Mouse (Mus musculus): ENCODE data around the gene Gli2.

Gene Gli2

DNA sequence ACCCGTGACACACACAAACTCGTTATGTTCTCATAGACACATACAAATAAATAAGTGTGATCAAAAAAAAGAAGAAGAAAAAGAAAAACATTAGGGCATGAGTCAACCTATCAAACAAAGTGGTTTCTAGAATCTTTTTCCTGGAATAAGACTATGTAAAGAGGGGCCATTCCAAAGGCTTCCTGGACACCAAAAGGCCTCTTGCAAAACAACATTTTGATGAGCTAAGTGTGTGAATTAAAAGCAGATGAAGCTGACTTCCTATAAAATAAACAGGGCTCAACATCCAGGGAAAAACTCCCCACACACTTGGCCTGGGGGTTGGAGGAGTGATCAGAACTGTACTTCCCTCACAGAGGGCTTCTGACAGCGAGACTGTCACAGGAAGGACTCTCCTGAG lies 155.1 kb downstream of the Gli2 start:
- DNase-seq (ENCODE audit: low spot score), result no peak

- no peak for DNase-seq (ENCODE audit: low spot score)
Observed at GRCm38 (mm10) chr1:118895026-118895762, 158.2 kb downstream of the Gli2 start.

- no peak for DNase-seq (ENCODE audit: low spot score)
Observed at GRCm38 (mm10) chr1:118891395-118891794, 162.0 kb downstream of the Gli2 start.

GRCm38 (mm10) chr1:118890125-118890875 lies 163.1 kb downstream of the Gli2 start:
- DNase-seq (ENCODE audit: low spot score), result no peak

DNA sequence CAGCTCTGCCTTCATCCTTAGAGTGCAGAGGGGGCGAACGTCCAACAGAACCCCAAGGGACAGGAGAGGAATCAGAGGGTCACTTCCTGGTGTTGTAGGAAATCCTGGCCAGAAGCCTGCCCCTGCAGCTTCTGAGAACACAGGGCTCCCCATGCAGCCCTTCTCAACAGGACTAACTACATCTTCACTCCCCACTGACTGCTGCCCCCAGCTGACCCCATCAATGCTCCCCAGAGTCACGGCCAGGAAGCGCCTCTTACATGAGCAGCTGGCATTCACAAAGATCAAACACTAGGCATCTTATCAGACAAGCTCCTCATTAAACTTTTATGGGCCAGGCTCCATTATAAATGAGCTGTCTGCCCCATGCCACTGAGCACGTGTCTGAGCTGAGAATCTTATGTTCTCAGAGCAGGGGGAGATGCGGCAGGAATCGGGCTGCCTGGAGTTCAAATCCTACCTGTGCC lies 172.6 kb downstream of the Gli2 start:
- DNase-seq (ENCODE audit: low spot score), result no peak

- DNase-seq (ENCODE audit: low spot score), result peak; percentile 17
Observed at GRCm38 (mm10) chr1:118878291-118878690, 175.1 kb downstream of the Gli2 start.

DNA sequence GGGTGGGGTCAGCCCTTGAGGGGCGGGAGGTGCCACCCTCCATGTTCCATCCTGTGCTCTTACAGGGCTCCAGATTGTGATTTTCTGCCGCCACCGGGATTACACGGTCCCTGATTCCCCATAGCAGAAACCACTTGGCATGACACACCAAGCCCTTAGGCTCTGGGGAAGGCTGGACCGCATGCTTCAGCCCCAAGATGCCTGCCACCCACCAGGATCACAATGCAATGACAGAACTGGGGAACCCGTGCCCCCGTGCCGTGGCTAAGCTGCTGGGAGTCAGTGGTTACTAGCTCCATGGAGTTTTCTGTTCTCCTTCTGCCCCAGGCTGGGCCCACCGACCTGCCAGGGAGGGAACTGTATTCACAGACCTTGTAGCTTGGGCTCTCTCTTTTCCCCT lies 178.2 kb downstream of the Gli2 start:
- DNase-seq (ENCODE audit: low spot score), result no peak

- no peak for DNase-seq (ENCODE audit: low spot score)
Observed at GRCm38 (mm10) chr1:118873559-118873958, 179.9 kb downstream of the Gli2 start.

DNA sequence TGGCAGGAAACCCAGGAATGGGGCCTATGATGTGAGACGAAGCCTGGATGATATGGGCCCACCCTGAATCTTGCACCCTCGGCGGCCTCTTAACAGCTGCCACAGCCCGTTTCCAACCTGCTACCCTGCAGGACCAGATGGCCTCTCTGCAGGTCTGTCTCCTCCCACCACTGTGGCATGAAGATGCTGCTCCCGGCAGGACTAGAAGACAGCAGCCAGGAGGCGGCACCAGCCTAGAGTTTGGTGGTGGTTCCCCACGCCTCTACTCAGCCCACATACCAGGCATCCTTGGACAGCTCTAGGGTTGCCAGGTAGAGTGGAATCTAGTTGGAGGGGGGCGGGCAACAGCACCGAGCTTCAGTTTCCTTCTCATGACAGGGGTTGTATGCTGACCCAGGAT lies 188.7 kb downstream of the Gli2 start:
- DNase-seq (ENCODE audit: low spot score), result no peak

DNA sequence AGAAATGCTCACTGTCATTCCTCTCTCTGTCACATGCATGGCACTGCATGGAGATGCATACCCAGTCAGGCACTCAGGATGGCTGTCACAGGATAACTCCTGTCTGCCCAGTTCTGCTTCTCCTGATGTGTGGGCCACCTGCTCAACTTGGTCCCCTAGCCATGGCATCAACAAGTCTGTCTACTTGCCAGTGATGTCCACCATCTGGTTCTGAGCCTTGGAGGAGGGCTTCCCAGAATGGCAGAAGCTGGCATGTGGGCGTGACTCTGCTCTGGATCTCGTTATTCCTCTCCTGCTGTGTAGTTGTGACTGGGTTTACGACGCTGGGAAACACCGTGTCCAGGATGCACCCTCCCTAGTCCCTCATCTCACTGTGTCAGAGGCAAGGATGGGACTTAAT lies 189.4 kb downstream of the Gli2 start:
- DNase-seq (ENCODE audit: low spot score), result no peak

DNA sequence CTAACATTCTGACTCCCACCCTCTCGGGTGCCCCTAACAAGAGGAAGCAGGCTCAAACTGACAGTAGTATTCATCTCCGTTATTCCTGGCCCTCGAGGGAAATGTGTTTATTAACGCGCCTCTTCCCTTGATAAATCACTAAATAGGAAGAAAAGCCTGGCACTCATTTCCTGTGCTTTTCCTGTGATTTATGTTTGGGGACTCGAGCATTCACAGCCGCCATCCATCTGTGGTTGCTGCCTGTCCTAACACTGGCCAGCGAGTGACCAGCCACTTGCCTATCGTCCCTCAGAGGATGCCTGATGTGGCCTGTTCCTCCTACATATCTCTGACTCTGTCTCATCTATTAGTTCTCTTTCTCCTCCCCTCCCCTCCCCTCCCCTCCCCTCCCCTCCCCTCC lies 195.3 kb downstream of the Gli2 start:
- no peak for DNase-seq (ENCODE audit: low spot score)

DNA sequence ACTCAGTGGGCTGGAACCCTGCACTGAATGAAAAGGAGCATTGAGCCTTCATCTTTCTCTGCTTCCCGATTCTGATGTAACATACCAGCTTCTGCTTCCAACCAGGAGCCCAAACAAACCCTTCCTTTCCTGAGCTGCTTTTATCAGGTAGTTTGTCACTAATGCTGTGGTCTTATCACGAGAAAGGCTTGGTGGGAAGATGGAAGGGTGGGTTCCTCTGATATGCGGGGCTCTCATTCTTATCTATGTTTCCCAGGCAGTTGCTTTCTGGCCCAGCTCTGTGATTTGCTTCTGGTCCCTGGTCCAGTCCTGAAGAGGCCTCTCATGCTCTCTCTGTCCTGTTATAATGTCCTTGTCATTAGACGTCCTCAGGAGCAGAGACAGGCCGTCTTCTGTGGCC lies 222.8 kb downstream of the Gli2 start:
- no peak for DNase-seq (ENCODE audit: low spot score)

GRCm38 (mm10) chr1:118826614-118827013 lies 226.8 kb downstream of the Gli2 start:
- DNase-seq (ENCODE audit: low spot score), result no peak

DNA sequence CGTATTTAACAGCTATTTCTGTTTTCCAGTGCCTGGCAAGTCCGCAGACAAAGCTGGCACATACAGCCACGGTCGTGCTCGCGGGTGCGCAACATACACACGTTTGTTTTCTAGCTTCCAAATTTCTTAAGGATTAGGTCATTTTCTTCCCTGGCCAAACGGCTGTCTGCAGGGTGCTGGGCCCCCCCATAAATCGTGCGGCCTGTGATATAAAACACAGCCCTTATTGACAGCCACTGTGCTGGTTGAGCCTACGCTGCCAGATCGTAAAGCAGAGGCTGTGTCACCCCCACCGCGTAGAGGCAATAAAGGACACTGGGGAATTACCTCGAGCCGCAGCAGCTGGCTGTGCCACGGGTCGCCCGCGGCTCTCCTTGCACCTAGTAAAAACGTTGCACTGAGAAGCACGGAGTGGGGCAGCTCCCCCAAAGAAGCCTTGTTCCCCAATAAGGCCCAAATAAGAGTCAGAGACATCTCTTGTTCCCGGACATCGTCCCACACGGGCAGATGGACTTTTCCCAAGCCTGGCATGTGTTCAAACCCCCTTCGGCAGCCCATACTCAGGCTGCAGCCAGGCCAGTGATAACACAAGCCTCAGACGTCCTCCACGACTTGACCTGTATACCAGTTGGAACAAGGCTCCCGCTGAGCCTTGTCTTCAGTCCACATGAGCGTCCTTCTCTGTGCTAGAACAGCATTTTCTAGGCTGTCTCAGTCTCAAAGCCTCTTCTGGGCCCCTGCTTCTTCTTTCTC lies 227.8 kb downstream of the Gli2 start:
- no peak for DNase-seq (ENCODE audit: low spot score)

GRCm38 (mm10) chr1:118825035-118825434 lies 228.4 kb downstream of the Gli2 start:
- no peak for DNase-seq (ENCODE audit: low spot score)

- DNase-seq (ENCODE audit: low spot score), result no peak
Observed at GRCm38 (mm10) chr1:118822258-118822657, 231.2 kb downstream of the Gli2 start.

DNA sequence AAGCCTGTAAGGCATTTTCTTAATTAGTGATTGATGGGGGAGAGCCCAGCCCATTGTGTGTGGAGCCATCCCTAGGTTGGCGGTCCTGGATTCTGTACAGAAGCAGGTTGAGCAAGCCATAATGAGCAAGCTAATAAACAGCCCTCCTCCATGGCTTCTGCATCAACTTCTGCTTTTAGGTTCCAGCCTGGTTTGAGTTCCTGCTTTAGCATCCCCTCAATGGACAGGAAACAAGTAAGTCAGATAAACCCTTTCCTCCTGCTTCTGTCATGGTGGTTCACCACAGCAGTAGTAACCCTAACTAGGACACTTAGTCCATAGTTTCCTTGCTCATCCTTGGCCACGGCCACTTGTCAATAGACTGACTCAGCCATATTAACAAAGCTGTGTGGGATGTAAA lies 238.4 kb downstream of the Gli2 start:
- no peak for DNase-seq (ENCODE audit: low spot score)

DNA sequence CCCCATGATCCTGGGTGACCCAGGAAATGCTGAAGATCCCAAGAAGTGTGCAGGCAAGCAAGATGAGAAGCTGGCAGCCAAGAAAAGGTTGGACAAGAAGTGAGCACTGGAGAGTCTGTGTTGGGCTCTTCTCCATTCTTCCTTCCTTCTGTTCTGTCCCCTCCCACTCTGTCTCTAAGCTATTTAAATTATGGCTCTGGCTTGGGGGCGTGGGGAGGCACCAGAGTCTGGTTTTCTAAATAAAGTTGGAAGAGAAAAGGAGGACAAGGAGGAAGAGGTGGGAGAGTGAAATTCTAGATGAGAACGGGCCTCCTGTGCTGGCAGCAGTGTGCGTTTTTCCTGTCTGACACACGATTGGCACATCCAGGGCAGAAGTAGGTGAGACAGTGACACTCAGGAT lies 243.1 kb downstream of the Gli2 start:
- DNase-seq (ENCODE audit: low spot score), result no peak

DNA sequence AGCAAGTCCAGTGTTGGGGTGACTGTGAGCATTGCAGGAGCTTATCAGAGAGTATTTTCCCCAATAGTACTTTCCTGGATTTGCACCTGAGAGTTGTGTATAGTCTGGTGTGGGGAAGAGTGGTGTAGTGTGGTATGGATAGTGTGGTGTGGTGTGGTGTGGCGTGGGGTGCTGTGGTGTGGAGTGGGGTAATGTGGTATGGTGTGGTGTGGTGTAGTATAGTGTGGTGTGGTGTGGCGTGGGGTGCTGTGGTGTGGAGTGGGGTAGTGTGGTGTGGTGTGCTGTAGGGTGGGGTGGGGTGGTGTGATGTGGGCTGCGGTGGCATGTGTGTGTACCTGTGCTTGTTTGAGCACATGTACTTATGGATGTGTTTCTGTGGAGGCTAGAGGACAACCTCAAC lies 246.7 kb downstream of the Gli2 start:
- DNase-seq (ENCODE audit: low spot score), result no peak

GRCm38 (mm10) chr1:118802166-118802565 lies 251.3 kb downstream of the Gli2 start:
- DNase-seq (ENCODE audit: low spot score), result no peak

DNA sequence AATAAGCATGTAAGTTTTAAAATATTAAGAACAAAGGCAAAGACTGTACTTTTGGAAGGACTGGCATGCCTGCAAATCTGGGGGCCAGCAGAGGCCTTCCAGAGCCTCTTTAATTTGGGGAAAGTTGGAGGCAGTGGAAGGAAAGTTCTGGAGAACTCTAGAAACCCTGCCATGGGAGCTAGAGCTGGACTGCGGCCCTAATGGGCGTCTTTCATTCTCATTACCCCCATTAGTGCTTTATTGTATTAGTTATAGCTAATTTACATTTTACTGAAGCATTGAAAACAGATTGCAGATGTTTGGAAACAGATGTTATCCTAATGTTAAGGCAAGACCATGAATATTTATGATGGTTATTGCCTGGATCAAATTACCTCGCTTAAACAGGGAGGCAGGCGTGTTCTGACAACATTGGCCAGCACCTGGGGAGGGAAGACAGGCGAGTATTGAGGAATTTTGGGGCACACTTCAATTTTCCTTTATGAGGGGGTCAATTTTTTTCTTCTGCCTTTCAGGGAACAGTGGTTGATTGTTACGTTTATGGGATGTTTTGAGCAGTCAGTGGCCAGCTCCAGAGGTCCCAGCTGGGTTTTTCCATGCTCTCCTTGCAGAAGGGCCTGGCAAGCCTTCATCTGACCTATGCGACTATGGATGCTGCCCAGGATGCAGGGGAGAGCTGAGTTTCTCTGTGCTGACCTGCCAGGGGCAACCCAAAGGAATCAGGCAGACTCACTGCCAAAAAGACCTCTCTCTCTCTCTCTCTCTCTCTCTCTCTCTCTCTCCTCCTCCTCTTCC lies 253.9 kb downstream of the Gli2 start:
- no peak for DNase-seq (ENCODE audit: low spot score)

Data from ovary, adult 18-20 months (tissue).